Mouse (Mus musculus) bone marrow, adult 2 months (tissue): ENCODE measurements around the gene Caprin1.

Source experiments
- CTCF ChIP-seq: fragments of 200-500 bp; IDR thresholded peaks from 2 replicates; pipeline ENCODE4 v1.5.1; 2011; ENCODE audit warnings: low read length, control low read depth; ENCODE audit not compliant: control insufficient read depth, insufficient read depth
- POLR2A ChIP-seq: fragments of 200-500 bp; IDR thresholded peaks from 2 replicates; pipeline ENCODE4 v1.6.1; 2011; ENCODE audit warnings: low read depth, mild to moderate bottlenecking, control low read depth, low read length, borderline replicate concordance; ENCODE audit not compliant: control insufficient read depth

GRCm38 (mm10) chr2:103837166-103837565, 39.7 kb upstream of the Caprin1 start:
- TF ChIP-seq CTCF (no peak), POLR2A (no peak)
